Mouse (Mus musculus): ENCODE measurements around the gene Col15a1.

Col15a1 gene

GRCm38 (mm10) chr4:47258201-47258600 lies 50.2 kb downstream of the Col15a1 start:
- TF ChIP-seq POU5F1 (IDR thresholded peaks at IDR 0.05; ENCODE audit: borderline replicate concordance, low read length) (no peak), NANOG (IDR thresholded peaks at IDR 0.05; ENCODE audit: borderline replicate concordance, low read length) (no peak), CTCF (conservative IDR thresholded peaks at IDR 0.05; ENCODE audit: low read length) (no peak)
- peaks cover 3% of the 10 kb centered on the region; the same call in 1 of the 2 replicates for H3K4me1 ChIP-seq (replicated peaks; ENCODE audit: low read depth, low read length)
- no peak overlapping the region for H3K4me3 ChIP-seq (replicated peaks; ENCODE audit: low read length)
- H3K9me3 ChIP-seq (ENCODE audit: low read length) = peaks cover under 1% of the 10 kb centered on the region; the same call in 1 of the 2 replicates
- H3K27me3 ChIP-seq (ENCODE audit: insufficient read depth, low read length) = peaks cover 3% of the 10 kb centered on the region
- H3K36me3 ChIP-seq (ENCODE audit: insufficient read depth, low read length) = no peaks in the 10 kb centered on the region

- Histone ChIP-seq H3K4me3 (replicated peaks; ENCODE audit: low read length) (no peak overlapping the region), H3K36me3 (ENCODE audit: insufficient read depth, low read length) (no peaks in the 10 kb centered on the region), H3K27me3 (ENCODE audit: insufficient read depth, low read length) (no peaks in the 10 kb centered on the region; the same call in 1 of the 2 replicates), H3K4me1 (replicated peaks; ENCODE audit: low read depth, low read length) (peaks cover 3% of the 10 kb centered on the region; the same call in 1 of the 2 replicates), H3K9me3 (ENCODE audit: low read length) (no peaks in the 10 kb centered on the region)
- TF ChIP-seq CTCF (conservative IDR thresholded peaks at IDR 0.05; ENCODE audit: low read length) = no peak
- no peak for TF ChIP-seq NANOG (IDR thresholded peaks at IDR 0.05; ENCODE audit: borderline replicate concordance, low read length)
- TF ChIP-seq POU5F1 (IDR thresholded peaks at IDR 0.05; ENCODE audit: borderline replicate concordance, low read length) = no peak
Observed at GRCm38 (mm10) chr4:47261049-47261448, 53.1 kb downstream of the Col15a1 start.

GRCm38 (mm10) chr4:47261919-47262318 lies 54.0 kb downstream of the Col15a1 start:
- Histone ChIP-seq H3K4me1 (replicated peaks; ENCODE audit: low read depth, low read length) (peaks cover 3% of the 10 kb centered on the region; the same call in 1 of the 2 replicates), H3K9me3 (ENCODE audit: low read length) (no peaks in the 10 kb centered on the region), H3K4me3 (replicated peaks; ENCODE audit: low read length) (no peak overlapping the region), H3K36me3 (ENCODE audit: insufficient read depth, low read length) (no peaks in the 10 kb centered on the region), H3K27me3 (ENCODE audit: insufficient read depth, low read length) (peaks cover under 1% of the 10 kb centered on the region)
- TF ChIP-seq POU5F1 (IDR thresholded peaks at IDR 0.05; ENCODE audit: borderline replicate concordance, low read length) (no peak), NANOG (IDR thresholded peaks at IDR 0.05; ENCODE audit: borderline replicate concordance, low read length) (no peak), CTCF (conservative IDR thresholded peaks at IDR 0.05; ENCODE audit: low read length) (no peak)

GRCm38 (mm10) chr4:47265555-47265954 lies 57.6 kb downstream of the Col15a1 start:
- H3K36me3 ChIP-seq (ENCODE audit: insufficient read depth, low read length) = no peaks in the 10 kb centered on the region

GRCm38 (mm10) chr4:47272452-47273130 lies 64.6 kb downstream of the Col15a1 start:
- Histone ChIP-seq H3K9me3 (ENCODE audit: low read length) (no peaks in the 10 kb centered on the region), H3K4me3 (replicated peaks; ENCODE audit: low read length) (no peak overlapping the region), H3K36me3 (ENCODE audit: insufficient read depth, low read length) (no peaks in the 10 kb centered on the region), H3K4me1 (replicated peaks; ENCODE audit: low read depth, low read length) (no peaks in the 10 kb centered on the region), H3K27me3 (ENCODE audit: insufficient read depth, low read length) (peaks cover 10% of the 10 kb centered on the region)
- TF ChIP-seq NANOG (IDR thresholded peaks at IDR 0.05; ENCODE audit: borderline replicate concordance, low read length) = no peak
- no peak for TF ChIP-seq POU5F1 (IDR thresholded peaks at IDR 0.05; ENCODE audit: borderline replicate concordance, low read length)
- no peak for TF ChIP-seq CTCF (conservative IDR thresholded peaks at IDR 0.05; ENCODE audit: low read length)

More at GRCm38 (mm10) chr4:47265555-47265954, 57.6 kb downstream of the Col15a1 start:
- H3K4me3 ChIP-seq (replicated peaks; ENCODE audit: low read length) = no peak overlapping the region
- H3K9me3 ChIP-seq (ENCODE audit: low read length) = no peaks in the 10 kb centered on the region
- TF ChIP-seq POU5F1 (IDR thresholded peaks at IDR 0.05; ENCODE audit: borderline replicate concordance, low read length) (no peak), NANOG (IDR thresholded peaks at IDR 0.05; ENCODE audit: borderline replicate concordance, low read length) (no peak), CTCF (conservative IDR thresholded peaks at IDR 0.05; ENCODE audit: low read length) (no peak)
- peaks cover 14% of the 10 kb centered on the region for H3K27me3 ChIP-seq (ENCODE audit: insufficient read depth, low read length)
- H3K4me1 ChIP-seq (replicated peaks; ENCODE audit: low read depth, low read length) = peaks cover 2% of the 10 kb centered on the region; the same call in 1 of the 2 replicates

- Histone ChIP-seq H3K27me3 (ENCODE audit: insufficient read depth, low read length) (peaks cover 9% of the 10 kb centered on the region; the same call in 1 of the 2 replicates), H3K36me3 (ENCODE audit: insufficient read depth, low read length) (no peaks in the 10 kb centered on the region), H3K4me3 (replicated peaks; ENCODE audit: low read length) (no peak overlapping the region), H3K9me3 (ENCODE audit: low read length) (no peaks in the 10 kb centered on the region), H3K4me1 (replicated peaks; ENCODE audit: low read depth, low read length) (no peaks in the 10 kb centered on the region)
- TF ChIP-seq CTCF (conservative IDR thresholded peaks at IDR 0.05; ENCODE audit: low read length) (no peak), NANOG (IDR thresholded peaks at IDR 0.05; ENCODE audit: borderline replicate concordance, low read length) (no peak), POU5F1 (IDR thresholded peaks at IDR 0.05; ENCODE audit: borderline replicate concordance, low read length) (no peak)
Observed at GRCm38 (mm10) chr4:47273795-47274194, 65.8 kb downstream of the Col15a1 start.

- no peaks in the 10 kb centered on the region for H3K9me3 ChIP-seq (ENCODE audit: low read length)
- no peaks in the 10 kb centered on the region for H3K4me1 ChIP-seq (replicated peaks; ENCODE audit: low read depth, low read length)
- H3K36me3 ChIP-seq (ENCODE audit: insufficient read depth, low read length) = no peaks in the 10 kb centered on the region
- H3K4me3 ChIP-seq (replicated peaks; ENCODE audit: low read length) = no peak overlapping the region
- H3K27me3 ChIP-seq (ENCODE audit: insufficient read depth, low read length) = peaks cover 7% of the 10 kb centered on the region; the same call in 1 of the 2 replicates
- TF ChIP-seq NANOG (IDR thresholded peaks at IDR 0.05; ENCODE audit: borderline replicate concordance, low read length) = no peak
- no peak for TF ChIP-seq CTCF (conservative IDR thresholded peaks at IDR 0.05; ENCODE audit: low read length)
- no peak for TF ChIP-seq POU5F1 (IDR thresholded peaks at IDR 0.05; ENCODE audit: borderline replicate concordance, low read length)
Observed at GRCm38 (mm10) chr4:47274911-47275310, 67.0 kb downstream of the Col15a1 start.

GRCm38 (mm10) chr4:47278397-47278796 lies 70.4 kb downstream of the Col15a1 start:
- Histone ChIP-seq H3K9me3 (ENCODE audit: low read length) (no peaks in the 10 kb centered on the region), H3K4me1 (replicated peaks; ENCODE audit: low read depth, low read length) (no peaks in the 10 kb centered on the region), H3K27me3 (ENCODE audit: insufficient read depth, low read length) (peaks cover 17% of the 10 kb centered on the region), H3K36me3 (ENCODE audit: insufficient read depth, low read length) (no peaks in the 10 kb centered on the region), H3K4me3 (replicated peaks; ENCODE audit: low read length) (no peak overlapping the region)
- TF ChIP-seq NANOG (IDR thresholded peaks at IDR 0.05; ENCODE audit: borderline replicate concordance, low read length) (no peak), POU5F1 (IDR thresholded peaks at IDR 0.05; ENCODE audit: borderline replicate concordance, low read length) (no peak), CTCF (conservative IDR thresholded peaks at IDR 0.05; ENCODE audit: low read length) (no peak)

Measured in E14TG2a.4 (cell line).